Mouse (Mus musculus) liver, embryonic 14.5 days (tissue): ENCODE measurements at regions not wholly inside any gene's neighbourhood (a gene's known extent, or its start where the extent isn't known, plus 50 kb on each side); places are given as distances from the start of the nearest gene placed in this dataset.

ENCODE experiments used
- ATAC-seq: fragments of 200-750 bp; cut with Nextera tagmentation; 2 replicates; pipeline ENCODE4 v1.8.0; 2017; ENCODE audit warnings: moderate number of reproducible peaks, mild to moderate bottlenecking, moderate library complexity; ENCODE audit not compliant: insufficient read depth
- DNase-seq, 3 experiments: peaks; one replicate each; pipeline ENCODE4 v3.0.0-alpha.2; 2012 to 2013; ENCODE audit warnings: low read depth in 3 of 3, low spot score in 3 of 3
- H3K27ac ChIP-seq: fragments of 300-500 bp; sonication (generic); 2 replicates; pipeline ENCODE4 v1.5.1; 2014; ENCODE audit warnings: moderate library complexity, mild to moderate bottlenecking, control low read depth, inconsistent platforms
- H3K27me3 ChIP-seq: fragments of 300-500 bp; sonication (generic); 2 replicates; pipeline ENCODE4 v1.6.1; 2014; ENCODE audit warnings: mild to moderate bottlenecking, low read length, moderate library complexity; ENCODE audit not compliant: control insufficient read depth, insufficient read depth
- H3K36me3 ChIP-seq: fragments of 300-500 bp; sonication (generic); replicated peaks from 2 replicates; pipeline ENCODE4 v1.6.1; 2014; ENCODE audit warnings: low read depth; ENCODE audit not compliant: control insufficient read depth, insufficient read depth
- H3K4me1 ChIP-seq, 2 experiments: fragments of 200-500 bp in 1 of 2; fragments of 300-500 bp in 1 of 2; sonication (generic) in 1 of 2; replicated peaks; 2 replicates each; pipeline ENCODE4 v1.6.1; 2012 to 2014; ENCODE audit warnings: antibody characterized with exemption in 1 of 2, inconsistent platforms in 1 of 2, low read length in 1 of 2; ENCODE audit not compliant: control insufficient read depth in 2 of 2, insufficient read depth in 2 of 2
- H3K4me2 ChIP-seq: fragments of 300-500 bp; sonication (generic); 2 replicates; pipeline ENCODE4 v1.6.1; 2014; ENCODE audit warnings: low read depth, mild to moderate bottlenecking, control low read depth, moderate library complexity
- H3K4me3 ChIP-seq, 2 experiments: fragments of 200-500 bp in 1 of 2; fragments of 300-500 bp in 1 of 2; sonication (generic) in 1 of 2; 2 replicates each; pipeline ENCODE4 v1.5.1; 2012 to 2014; ENCODE audit warnings: low read depth in 2 of 2, low read length in 2 of 2, mild to moderate bottlenecking in 2 of 2, control low read depth in 1 of 2, inconsistent platforms in 1 of 2, moderate library complexity in 1 of 2; ENCODE audit not compliant: insufficient read depth in 1 of 2
- H3K9ac ChIP-seq: fragments of 300-500 bp; sonication (generic); replicated peaks from 2 replicates; pipeline ENCODE4 v1.6.1; 2014; ENCODE audit warnings: mild to moderate bottlenecking, control low read depth, moderate library complexity
- H3K9me3 ChIP-seq: fragments of 300-500 bp; sonication (generic); 2 replicates; pipeline ENCODE4 v1.6.1; 2016; ENCODE audit warnings: low read length, mixed read lengths; ENCODE audit not compliant: control insufficient read depth
- CTCF ChIP-seq: IDR thresholded peaks from 2 replicates; pipeline ENCODE4 v1.5.1; 2016; ENCODE audit warnings: antibody characterized with exemption, low read depth, control low read depth
- EP300 ChIP-seq: IDR thresholded peaks from 2 replicates; pipeline ENCODE4 v1.6.1; 2016; ENCODE audit warnings: antibody characterized with exemption, low read depth
- WGBS: fragments of 180-500 bp; shearing (Covaris S2); extraction: QIAGEN DNeasy Blood & Tissue Kit; methylation state at CpG from one replicate; pipeline ENCODE4 v1.1.7; 2014; ENCODE audit not compliant: insufficient replicate concordance; 5-methylcytosine and 5-hydroxymethylcytosine counted together

DNA sequence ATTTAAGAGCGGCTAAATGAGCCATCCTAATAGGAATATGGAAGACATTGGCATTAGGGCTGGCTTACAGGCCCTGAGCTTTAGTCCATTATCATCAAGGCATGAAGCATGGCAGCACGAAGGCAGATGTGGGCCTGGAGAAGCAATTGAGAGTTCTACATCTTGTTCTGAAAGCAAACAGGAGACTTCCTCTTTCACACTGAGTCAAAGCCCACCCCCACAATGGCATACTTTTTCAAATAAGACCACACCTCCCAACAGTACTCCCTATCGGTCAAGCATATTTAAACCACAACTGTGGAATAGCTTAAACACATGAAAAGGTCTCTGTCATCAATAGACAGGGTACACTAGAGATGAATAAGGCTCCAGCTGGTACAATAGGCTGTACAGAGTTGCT is 381.5 kb upstream of the Rag2 start:
- 58% methylated on average over 3 of the region's 3 CpGs for WGBS
- H3K9me3 ChIP-seq: no peaks in the 10 kb centered on the region
- H3K36me3 ChIP-seq: no peaks in the 10 kb centered on the region
- ATAC-seq: no peak
- H3K27me3 ChIP-seq: no peaks in the 10 kb centered on the region
- no peak overlapping the region for H3K27ac ChIP-seq
- no peak for DNase-seq
- H3K4me3 ChIP-seq: no peak overlapping the region
- H3K4me1 ChIP-seq: no peaks in the 10 kb centered on the region
- H3K9ac ChIP-seq: no peak overlapping the region
- TF ChIP-seq CTCF: no peak
- TF ChIP-seq EP300: no peak
- no peak overlapping the region for H3K4me2 ChIP-seq

DNA sequence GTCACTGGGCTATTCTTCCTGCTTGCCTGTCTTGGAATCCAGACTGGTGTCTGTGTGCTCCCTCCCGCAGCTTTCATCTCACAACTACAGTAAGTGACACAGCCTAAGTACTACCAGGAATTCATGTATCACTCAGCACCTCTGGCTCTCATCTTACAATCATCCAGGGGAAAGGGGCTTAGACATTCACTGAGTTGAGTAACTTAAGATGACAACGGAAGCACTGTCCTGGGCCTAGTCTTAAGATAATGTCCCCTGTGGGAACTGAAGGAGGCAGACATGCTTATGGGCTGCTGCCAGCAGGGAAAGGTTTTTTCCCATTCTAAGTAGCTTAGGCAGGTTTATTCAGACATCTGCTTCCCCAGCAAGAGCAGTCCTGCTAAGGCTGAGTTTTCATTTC is 377.4 kb upstream of the Rag2 start:
- no peaks in the 10 kb centered on the region for H3K9me3 ChIP-seq
- WGBS: 62% methylated on average over 2 of the region's 2 CpGs
- no peak for DNase-seq
- no peaks in the 10 kb centered on the region for H3K27me3 ChIP-seq
- H3K4me3 ChIP-seq: no peak overlapping the region
- no peaks in the 10 kb centered on the region for H3K4me1 ChIP-seq
- H3K4me2 ChIP-seq: no peak overlapping the region
- H3K9ac ChIP-seq: no peak overlapping the region
- ATAC-seq: no peak
- TF ChIP-seq EP300: no peak
- H3K27ac ChIP-seq: no peak overlapping the region
- no peaks in the 10 kb centered on the region for H3K36me3 ChIP-seq

DNA sequence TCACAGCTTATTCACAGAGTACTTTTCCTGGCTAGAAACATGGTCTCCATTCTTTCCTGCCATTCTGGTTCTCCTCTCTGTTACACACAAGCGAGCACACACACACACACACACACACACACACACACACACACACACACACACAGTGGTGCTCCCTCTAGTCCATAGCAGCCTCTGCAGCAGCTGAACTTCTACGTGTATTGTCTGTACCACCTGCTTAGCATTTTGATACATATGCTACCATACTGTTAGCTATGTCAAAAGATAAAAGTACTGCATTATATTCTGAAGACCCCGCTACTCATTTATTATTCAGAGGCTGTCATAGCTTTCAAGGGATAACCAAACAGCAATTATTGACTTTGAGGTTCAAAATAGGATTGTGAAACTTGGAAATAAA is 372.3 kb upstream of the Rag2 start:
- H3K4me3 ChIP-seq: no peak overlapping the region
- no peak for ATAC-seq
- no peak for DNase-seq
- H3K9me3 ChIP-seq: no peaks in the 10 kb centered on the region
- H3K4me1 ChIP-seq: no peaks in the 10 kb centered on the region
- no peaks in the 10 kb centered on the region for H3K36me3 ChIP-seq
- WGBS: 57% methylated on average over 3 of the region's 3 CpGs
- H3K4me2 ChIP-seq: no peak overlapping the region
- no peak overlapping the region for H3K9ac ChIP-seq
- no peak for TF ChIP-seq CTCF
- TF ChIP-seq EP300: no peak
- no peak overlapping the region for H3K27ac ChIP-seq
- H3K27me3 ChIP-seq: no peaks in the 10 kb centered on the region

DNA sequence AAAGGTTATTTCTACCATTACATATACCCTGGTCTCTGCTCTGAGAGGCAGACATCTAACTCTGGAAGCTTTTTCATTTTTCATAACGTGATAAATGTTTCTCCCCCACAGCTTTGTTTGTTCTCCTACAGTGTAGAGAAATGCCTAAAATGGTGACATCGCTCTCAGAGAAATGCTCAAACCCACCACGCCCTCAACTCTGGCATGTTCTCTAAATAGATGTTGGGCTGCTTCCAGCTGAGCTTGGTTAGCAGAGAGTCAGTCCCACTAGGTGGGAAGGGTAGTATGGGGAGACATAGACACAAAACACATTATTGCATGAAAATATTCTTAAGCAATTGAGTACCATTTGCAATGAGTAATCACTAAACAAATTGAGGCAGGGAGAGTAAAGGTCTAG is 368.1 kb upstream of the Rag2 start:
- no peak overlapping the region for H3K27ac ChIP-seq
- no peaks in the 10 kb centered on the region for H3K9me3 ChIP-seq
- no peak for DNase-seq
- H3K4me1 ChIP-seq: no peaks in the 10 kb centered on the region
- no peaks in the 10 kb centered on the region for H3K27me3 ChIP-seq
- H3K4me2 ChIP-seq: no peak overlapping the region
- H3K36me3 ChIP-seq: no peaks in the 10 kb centered on the region
- WGBS: 52% methylated on average over 3 of the region's 3 CpGs
- no peak overlapping the region for H3K4me3 ChIP-seq
- TF ChIP-seq EP300 (no peak), CTCF (no peak)
- H3K9ac ChIP-seq: no peak overlapping the region
- ATAC-seq: no peak

DNA sequence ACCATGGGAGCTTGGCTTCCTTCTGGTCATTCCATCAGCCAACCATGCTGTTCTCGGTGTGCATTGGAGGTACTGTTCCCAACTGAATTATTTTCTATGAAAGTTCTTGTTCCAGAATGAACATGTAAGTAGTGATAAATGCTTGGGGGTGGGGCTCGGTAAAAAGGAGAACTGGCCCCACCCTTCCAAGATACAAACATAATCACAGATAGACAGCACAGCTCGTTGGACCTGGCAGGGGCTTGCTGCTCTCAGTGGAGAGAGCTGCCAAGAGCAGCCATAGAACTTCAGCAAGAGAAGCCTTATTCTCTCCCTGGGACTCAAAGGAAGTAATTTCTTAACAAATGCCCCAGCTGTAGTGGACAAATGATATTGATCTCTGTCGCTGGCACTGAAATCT is 360.6 kb upstream of the Rag2 start:
- Histone ChIP-seq H3K4me1 (peaks cover 0 to 2% of the 10 kb centered on the region in 2 experiments; a peak in 1 of 4 replicates), H3K27ac (no peak overlapping the region), H3K36me3 (no peaks in the 10 kb centered on the region), H3K9me3 (no peaks in the 10 kb centered on the region), H3K9ac (no peak overlapping the region), H3K27me3 (no peaks in the 10 kb centered on the region), H3K4me2 (no peak overlapping the region), H3K4me3 (no peak overlapping the region)
- no peak for TF ChIP-seq CTCF
- TF ChIP-seq EP300: no peak
- DNase-seq: no peak
- ATAC-seq: peak; percentile 47; the same call in 1 of the 2 replicates
- 34% methylated on average over 4 of the region's 4 CpGs for WGBS
